Mouse (Mus musculus) kidney, adult 2 months (tissue): Measurements from ENCODE around the gene Mmd2. TPM values are rescaled to one million over a fixed set of nuclear protein-coding genes. Genes with fewer than 3 reads are reported as not detected.

ENCODE experiments used
- DNase-seq: peaks from one replicate; pipeline ENCODE4 v3.0.0; 2021
- H3K27ac ChIP-seq: fragments of 200-500 bp; 2 replicates; pipeline ENCODE4 v1.5.1; 2012; ENCODE audit warnings: low read depth, low read length, control low read depth, inconsistent platforms; ENCODE audit not compliant: insufficient read depth
- H3K27me3 ChIP-seq: fragments of 200-500 bp; replicated peaks from 2 replicates; pipeline ENCODE4 v1.6.1; 2012; ENCODE audit warnings: mild to moderate bottlenecking, moderate library complexity, low read length, inconsistent platforms; ENCODE audit not compliant: control insufficient read depth, insufficient read depth
- H3K36me3 ChIP-seq: fragments of 200-500 bp; 2 replicates; pipeline ENCODE4 v1.6.1; 2012; ENCODE audit warnings: mild to moderate bottlenecking, moderate library complexity, low read length, inconsistent platforms; ENCODE audit not compliant: control insufficient read depth, insufficient read depth
- H3K4me1 ChIP-seq: fragments of 200-500 bp; 2 replicates; pipeline ENCODE4 v1.6.1; 2011; ENCODE audit warnings: low read length; ENCODE audit not compliant: control insufficient read depth, insufficient read depth
- H3K4me3 ChIP-seq: fragments of 200-500 bp; 2 replicates; pipeline ENCODE4 v1.5.1; 2011; ENCODE audit warnings: mild to moderate bottlenecking, low read depth, low read length, control low read depth; ENCODE audit not compliant: insufficient read depth
- CTCF ChIP-seq: fragments of 200-500 bp; conservative IDR thresholded peaks from 2 replicates; pipeline ENCODE4 v1.5.1; 2011; ENCODE audit warnings: low read depth, mild to moderate bottlenecking, control low read depth, low read length, moderate library complexity, mixed read lengths; ENCODE audit not compliant: insufficient read depth, insufficient read length
- POLR2A ChIP-seq: fragments of 200-500 bp; IDR thresholded peaks from one replicate; pipeline ENCODE4 v1.6.1; 2011; ENCODE audit warnings: low read depth, low read length, control low read depth
- WGBS: fragments of 180-500 bp; shearing (Covaris S2); methylation state at CpG from one replicate; pipeline ENCODE4 v1.1.7; 2018; 5-methylcytosine and 5-hydroxymethylcytosine counted together
- polyA plus RNA-seq: library from polyadenylated mRNA; depleted of rRNA; stranded (reverse); fragments of >200 nt; gene quantifications from 2 replicates; pipeline ENCODE4 v1.2.3, GENCODE M21; 2012

Mmd2 gene
- polyA plus RNA-seq, 1 experiment: 1.8 TPM

DNA sequence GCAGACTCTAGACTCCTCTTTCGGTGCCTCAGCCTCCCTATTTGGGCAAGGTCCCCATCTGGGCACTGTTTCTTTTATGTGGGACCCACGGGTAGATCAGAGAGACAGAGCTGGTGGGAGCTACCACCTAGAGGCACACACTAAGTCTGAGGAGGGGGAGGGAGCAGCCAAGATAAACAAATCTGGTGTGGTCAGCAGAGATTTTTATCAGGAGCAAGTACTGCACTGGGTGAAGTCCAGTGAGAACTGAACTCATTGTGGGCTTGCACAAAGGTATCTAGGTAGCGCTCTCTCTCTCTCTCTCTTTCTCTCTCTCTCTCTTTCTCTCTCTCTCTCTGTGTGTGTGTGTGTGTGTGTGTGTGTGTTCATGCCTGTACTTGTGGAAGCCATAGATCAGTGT, 5.9 kb upstream of the Mmd2 start:
- Histone ChIP-seq H3K4me1 (no peaks in the 10 kb centered on the region), H3K36me3 (no peaks in the 10 kb centered on the region), H3K27me3 (no peaks in the 10 kb centered on the region), H3K4me3 (no peak overlapping the region), H3K27ac (no peak overlapping the region)
- DNase-seq: no peak
- WGBS: 45% methylated on average over 3 of the region's 3 CpGs
- TF ChIP-seq CTCF: no peak
- no peak for TF ChIP-seq POLR2A

DNA sequence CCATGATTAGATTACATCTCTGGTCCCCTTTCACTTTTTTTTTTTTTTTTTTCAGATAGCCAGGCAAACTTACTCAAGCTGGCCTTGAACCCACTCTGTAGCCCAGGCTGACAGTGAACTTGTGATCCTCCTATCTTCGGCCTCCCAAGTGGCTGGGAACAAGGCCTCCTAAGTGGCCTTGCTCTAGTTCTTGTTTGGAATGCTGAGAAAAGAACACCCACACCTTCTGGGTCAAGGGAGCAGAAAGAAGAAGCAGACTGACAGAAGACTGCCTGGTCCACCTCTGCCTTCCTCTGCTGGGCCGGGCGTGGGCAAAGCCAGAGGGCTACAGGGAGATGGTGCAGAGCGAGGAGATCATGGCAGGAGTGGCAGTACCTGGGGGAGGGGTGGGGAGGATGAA, 1.8 kb upstream of the Mmd2 start:
- 83% methylated on average over 4 of the region's 4 CpGs for WGBS
- no peak for DNase-seq
- Histone ChIP-seq H3K4me3 (no peak overlapping the region), H3K36me3 (no peaks in the 10 kb centered on the region), H3K4me1 (no peaks in the 10 kb centered on the region), H3K27ac (no peak overlapping the region), H3K27me3 (peaks cover 3% of the 10 kb centered on the region; the same call in 1 of the 2 replicates)
- TF ChIP-seq CTCF: no peak
- no peak for TF ChIP-seq POLR2A

DNA sequence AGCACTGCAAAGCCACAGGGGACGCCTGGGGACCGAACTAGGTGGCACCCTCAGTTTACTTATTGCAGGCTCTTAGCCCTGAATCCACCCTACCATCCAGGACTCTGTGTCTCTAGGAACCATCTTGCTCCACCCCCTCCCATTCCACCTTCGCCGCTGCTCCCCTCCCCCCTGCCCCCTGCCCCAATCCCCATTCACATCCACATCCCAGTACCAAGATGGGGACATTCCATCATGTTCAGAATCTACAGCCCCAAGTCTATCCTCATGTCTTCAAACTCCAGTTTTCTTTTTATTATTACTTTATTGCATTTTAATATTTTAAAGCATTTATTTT, 357 bp upstream of the Mmd2 start:
- Histone ChIP-seq H3K4me3 (no peak overlapping the region), H3K4me1 (no peaks in the 10 kb centered on the region), H3K36me3 (no peaks in the 10 kb centered on the region), H3K27ac (no peak overlapping the region), H3K27me3 (peaks cover 3% of the 10 kb centered on the region; the same call in 1 of the 2 replicates)
- TF ChIP-seq POLR2A (no peak), CTCF (no peak)
- DNase-seq: no peak
- 24% methylated on average over 4 of the region's 4 CpGs for WGBS

- no peak overlapping the region for H3K27ac ChIP-seq
- no peak overlapping the region for H3K4me3 ChIP-seq
- TF ChIP-seq POLR2A: no peak
- TF ChIP-seq CTCF: no peak
- H3K4me1 ChIP-seq: no peaks in the 10 kb centered on the region
- H3K36me3 ChIP-seq: no peaks in the 10 kb centered on the region
- peaks cover 3% of the 10 kb centered on the region; the same call in 1 of the 2 replicates for H3K27me3 ChIP-seq
- no peak for DNase-seq
- WGBS: 89% methylated on average over 12 of the region's 12 CpGs
Measured at GRCm38 (mm10) chr5:142605288-142605687, 3.3 kb downstream of the Mmd2 start.

DNA sequence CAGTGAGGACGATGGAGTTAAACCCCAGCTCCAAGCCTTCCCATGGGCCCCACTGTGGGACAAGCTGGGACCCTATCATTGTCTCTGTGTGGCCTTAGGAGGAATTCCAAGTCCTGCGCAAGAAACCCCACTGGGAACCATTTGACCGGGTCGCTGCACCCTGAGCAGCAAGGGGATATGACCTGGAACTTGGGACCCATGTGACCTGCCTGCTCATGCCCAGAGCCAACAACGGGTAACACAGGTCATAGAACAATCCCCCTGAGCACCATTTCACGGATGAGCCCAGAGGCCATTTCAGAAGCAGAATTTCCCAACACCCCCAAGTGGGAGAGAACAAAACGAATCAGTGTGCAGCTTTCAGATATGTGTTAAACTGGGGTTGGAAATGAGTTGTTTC, 4.2 kb downstream of the Mmd2 start:
- 66% methylated on average over 7 of the region's 7 CpGs for WGBS

DNA sequence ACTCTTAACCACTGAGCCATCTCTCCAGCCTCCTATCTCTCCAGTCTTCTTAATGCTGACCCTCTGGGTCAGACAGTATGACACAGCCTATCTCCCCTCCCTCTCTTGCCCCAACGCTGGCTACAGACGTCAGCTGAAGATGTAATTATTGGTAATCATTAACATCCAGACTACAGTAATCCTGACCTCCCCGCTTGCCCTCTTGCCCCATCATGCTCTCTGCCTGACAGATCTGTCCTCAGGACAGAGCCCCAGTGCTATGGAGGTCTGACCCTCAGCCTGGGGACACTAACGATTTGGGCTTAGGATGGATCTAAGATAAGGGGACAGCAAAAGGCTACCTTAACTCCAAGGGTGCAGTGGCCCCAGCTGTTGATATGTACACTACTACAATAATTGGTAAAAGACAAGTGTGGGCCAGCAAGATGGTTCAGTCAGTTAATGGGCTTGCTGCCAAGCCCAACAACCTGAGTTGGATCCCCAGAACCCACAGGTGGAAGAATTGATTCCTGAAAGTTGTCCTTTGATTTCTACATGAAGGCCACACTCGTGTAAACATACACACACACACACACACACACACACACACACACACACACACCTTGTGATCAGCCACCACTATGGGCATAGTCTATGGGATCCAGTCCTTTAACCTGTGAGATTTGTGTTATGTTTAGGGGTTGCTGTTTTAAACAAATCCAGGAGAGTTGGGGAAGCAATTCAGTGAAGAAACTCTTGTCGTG, 10.8 kb downstream of the Mmd2 start:
- Histone ChIP-seq H3K27ac (no peak overlapping the region), H3K4me3 (no peak overlapping the region), H3K27me3 (no peaks in the 10 kb centered on the region), H3K36me3 (no peaks in the 10 kb centered on the region), H3K4me1 (no peaks in the 10 kb centered on the region)
- 57% methylated on average over 6 of the region's 6 CpGs for WGBS
- no peak for TF ChIP-seq CTCF
- peak; percentile 52 for DNase-seq

More for the DNA sequence above, 4.2 kb downstream of the Mmd2 start:
- H3K27me3 ChIP-seq: peaks cover 3% of the 10 kb centered on the region; the same call in 1 of the 2 replicates
- H3K27ac ChIP-seq: no peak overlapping the region
- H3K36me3 ChIP-seq: no peaks in the 10 kb centered on the region
- H3K4me1 ChIP-seq: no peaks in the 10 kb centered on the region
- no peak for TF ChIP-seq CTCF
- no peak for TF ChIP-seq POLR2A
- no peak for DNase-seq
- H3K4me3 ChIP-seq: no peak overlapping the region

DNA sequence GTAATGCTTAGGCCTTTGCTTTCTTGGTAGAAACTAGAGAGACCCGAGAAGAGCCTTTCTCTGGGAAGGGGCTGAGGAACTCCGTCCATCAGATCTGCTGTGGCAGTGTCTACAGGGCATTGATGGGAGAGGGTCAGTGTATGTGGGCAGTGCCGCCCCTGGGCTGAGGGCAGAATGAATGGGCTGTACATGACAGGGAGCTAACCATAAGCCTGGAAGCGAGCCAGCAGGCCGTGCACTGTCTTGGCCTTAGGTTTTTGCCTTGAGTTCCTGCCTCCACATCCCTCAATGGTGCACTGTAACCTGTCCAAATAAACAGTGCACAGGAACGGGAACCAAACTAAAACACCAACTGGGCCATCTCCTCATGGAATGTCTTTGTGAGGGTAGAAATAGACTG, 11.9 kb downstream of the Mmd2 start:
- TF ChIP-seq CTCF (no peak), POLR2A (no peak)
- H3K4me3 ChIP-seq: no peak overlapping the region
- 77% methylated on average over 6 of the region's 6 CpGs for WGBS
- H3K36me3 ChIP-seq: no peaks in the 10 kb centered on the region
- H3K27ac ChIP-seq: no peak overlapping the region
- no peaks in the 10 kb centered on the region for H3K4me1 ChIP-seq
- no peaks in the 10 kb centered on the region for H3K27me3 ChIP-seq
- DNase-seq: no peak
